Mouse (Mus musculus) ovary, adult 18-20 months (tissue): ENCODE data around the gene Pla2g6.

ENCODE experiments used
- DNase-seq: peaks from one replicate; pipeline ENCODE4 v3.0.0; 2022; ENCODE audit warnings: low spot score, mixed read lengths

The Pla2g6 gene

DNA sequence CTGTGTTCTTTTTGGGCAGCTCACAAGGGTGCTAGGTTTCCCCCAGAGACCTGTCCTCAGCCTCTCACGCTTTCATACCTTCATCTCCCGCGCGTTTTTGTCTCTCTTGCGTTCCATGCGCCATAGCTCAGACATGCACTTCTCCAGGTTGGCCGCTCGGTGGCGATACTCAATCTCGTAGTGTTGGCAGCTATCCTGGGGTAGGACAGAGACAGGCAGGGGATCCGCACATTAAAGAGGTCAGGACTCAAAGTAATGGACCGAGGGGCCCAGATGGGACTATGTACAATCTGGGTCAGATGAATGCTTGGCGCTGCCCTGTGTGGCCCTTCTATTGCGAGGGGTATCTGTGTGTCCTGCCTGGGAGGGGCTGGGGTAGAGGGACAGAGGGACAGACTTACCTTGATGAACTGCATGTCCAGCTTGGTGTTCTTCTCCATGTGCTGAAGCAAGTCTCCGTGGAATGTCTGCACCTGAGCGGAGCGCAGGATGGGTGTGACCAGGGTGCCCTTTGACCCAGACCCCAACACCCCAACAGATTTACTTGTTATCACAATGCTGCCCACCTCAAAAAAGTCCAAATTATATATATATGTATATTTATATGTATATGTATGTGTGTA, 57.0 kb downstream of the Pla2g6 start:
- no peak for DNase-seq

DNA sequence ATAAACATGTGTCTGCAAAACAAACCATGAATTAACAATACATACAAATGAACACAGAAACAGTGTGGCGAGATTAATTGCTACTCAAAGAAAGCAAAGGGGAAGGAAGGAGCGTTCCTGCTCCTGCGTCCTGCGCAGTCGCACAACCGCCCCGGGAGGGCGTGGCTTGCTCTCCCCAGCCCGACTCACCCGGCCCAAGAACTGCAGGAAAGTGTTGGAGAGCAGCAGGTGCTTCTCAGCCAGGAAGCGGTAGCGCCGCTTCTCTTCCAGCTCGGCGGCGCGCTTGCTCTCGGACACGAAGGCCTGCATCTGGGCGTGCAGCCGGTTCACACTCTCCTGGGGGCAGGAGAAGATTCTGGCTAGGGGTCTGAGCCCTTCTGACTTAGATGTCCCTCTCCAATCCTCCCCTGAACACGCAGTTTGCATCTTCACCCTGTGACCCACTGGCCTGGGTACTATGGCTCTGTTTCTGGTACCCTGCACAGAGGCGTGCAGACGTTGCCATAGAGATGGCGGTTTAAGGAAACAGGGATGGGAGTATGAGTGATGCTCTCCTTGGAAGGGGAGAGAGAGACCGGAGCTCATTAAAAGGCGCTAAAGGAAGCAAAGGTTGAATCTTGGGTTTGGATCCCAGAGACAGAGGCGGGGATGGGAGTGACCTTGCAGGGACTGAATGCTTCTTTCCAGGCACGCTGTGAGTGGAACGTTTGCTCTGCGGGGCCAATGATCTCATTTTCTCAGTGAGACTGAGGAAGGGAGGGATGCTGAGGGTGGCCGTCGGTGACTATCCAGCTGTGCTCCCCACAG, 57.7 kb downstream of the Pla2g6 start:
- DNase-seq: peak; percentile 56

DNA sequence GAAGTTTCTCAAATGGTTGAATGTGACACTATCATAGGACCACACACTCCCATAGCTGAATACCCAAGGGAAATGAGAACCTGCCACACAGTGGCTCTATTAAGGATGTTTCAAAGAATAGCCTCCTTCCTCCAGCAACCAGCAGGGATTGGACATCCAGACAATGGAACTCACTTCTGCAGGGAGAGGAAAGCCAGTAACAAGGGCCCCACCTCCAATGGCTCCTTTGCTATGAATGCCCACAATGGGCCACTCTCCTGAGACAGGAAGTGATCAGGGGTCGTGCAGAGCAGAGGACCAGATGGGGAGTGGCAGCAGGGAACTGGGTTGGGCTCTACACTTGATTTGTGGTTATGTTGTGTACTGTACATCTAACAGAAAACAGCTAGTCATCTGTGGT, 59.7 kb downstream of the Pla2g6 start:
- no peak for DNase-seq

DNA sequence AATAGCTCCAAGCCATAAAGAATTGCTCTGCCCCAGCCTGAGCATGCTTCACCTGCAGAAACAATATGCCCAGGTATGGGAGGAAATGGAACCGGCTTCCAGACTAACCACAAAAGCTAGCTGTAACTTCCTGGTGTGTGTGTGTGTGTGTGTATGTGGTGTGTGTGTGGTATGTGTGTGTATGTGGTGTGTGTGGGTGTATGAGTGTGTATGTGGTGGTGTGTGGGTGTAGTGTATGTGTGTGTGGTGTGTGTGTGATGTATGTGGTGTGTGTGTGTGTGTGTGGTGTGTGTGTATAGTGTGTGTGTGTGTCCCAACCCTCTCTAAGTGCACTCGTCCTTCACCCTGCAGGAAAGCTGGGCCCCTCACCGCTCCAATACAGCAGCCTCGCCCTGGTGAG, 62.8 kb downstream of the Pla2g6 start:
- DNase-seq: no peak

DNA sequence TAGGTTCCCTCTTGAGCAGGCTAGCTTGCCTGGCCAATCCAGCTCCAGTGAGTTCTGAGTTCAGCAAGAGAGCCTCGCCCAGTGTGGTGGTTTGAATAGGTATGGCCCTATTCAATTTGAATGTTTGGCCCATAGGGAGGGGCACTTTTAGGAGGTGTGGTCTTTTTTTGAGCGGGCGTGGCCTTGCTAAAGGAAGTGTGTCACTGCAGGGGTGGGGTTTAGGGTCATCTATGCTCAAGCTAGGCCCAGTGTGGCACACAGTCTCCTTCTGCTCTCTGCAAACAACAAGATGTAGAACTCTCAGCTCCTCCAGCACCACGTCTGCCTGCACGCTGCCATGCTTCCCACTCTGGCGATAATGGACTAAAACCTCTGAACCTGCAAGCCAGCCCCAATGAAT, 64.5 kb downstream of the Pla2g6 start:
- no peak for DNase-seq

DNA sequence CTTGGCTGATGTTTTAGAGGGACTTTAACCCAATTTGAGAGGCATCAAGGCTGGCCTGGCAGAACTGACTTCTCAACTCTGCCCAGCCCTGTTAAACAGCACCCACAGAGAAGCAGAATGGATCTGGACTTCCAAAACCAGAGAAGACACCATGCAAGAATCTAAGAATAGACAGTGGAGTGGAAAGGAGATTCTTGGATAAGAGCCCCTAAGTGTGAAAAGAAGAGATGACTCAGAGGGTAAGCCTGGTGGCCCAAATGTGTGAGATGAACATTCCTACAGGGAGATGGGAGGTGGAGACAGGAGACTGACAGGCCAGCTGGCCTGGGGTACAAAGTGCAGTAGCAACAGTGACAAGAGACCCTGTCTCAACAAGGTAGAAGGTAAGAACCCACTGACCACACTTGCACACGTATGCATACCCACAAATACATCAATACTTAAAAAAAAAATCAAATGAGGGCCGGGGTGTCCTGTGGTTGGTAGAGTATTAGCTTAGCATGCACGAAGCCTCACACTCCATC, 65.3 kb downstream of the Pla2g6 start:
- DNase-seq: no peak

DNA sequence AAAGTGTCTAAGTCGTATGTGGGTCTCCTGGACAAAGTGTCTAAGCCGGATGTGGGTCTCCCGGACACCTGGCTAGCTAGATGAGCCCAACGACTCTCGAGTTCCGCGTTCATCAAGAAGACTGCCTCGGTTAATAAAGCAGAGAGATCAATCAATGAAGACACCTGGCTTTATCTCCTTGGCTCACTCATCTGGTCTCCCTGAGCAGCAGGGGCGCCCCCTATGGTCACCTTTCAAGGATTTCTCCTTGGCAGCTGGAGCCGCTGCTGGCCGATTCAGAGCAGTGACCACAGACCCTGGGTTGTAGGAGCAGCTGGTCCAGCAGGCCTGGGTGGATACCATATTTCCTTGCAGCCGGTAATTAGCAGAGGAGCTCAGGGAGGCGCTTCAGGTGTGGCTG, 65.8 kb downstream of the Pla2g6 start:
- no peak for DNase-seq

DNA sequence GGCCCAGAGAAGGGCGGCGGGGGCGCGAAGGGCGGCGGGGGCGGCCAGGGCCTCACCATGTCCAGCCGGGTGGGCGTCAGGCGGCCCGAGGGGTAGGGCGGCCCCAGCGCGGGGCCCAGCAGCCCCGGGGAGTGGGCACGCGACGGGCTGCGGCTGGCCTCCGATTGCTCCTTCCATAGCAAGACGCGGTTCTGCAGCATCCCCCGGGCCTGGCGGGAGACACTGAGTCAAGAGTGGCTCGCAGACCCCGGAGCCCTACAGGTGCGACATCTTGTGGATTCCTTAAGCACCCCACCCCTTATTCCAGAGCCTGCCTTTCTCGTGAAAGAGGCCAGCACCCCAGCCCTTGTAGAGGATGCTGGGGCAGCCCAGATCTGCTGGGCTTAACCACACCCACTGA, 66.4 kb downstream of the Pla2g6 start:
- no peak for DNase-seq

DNA sequence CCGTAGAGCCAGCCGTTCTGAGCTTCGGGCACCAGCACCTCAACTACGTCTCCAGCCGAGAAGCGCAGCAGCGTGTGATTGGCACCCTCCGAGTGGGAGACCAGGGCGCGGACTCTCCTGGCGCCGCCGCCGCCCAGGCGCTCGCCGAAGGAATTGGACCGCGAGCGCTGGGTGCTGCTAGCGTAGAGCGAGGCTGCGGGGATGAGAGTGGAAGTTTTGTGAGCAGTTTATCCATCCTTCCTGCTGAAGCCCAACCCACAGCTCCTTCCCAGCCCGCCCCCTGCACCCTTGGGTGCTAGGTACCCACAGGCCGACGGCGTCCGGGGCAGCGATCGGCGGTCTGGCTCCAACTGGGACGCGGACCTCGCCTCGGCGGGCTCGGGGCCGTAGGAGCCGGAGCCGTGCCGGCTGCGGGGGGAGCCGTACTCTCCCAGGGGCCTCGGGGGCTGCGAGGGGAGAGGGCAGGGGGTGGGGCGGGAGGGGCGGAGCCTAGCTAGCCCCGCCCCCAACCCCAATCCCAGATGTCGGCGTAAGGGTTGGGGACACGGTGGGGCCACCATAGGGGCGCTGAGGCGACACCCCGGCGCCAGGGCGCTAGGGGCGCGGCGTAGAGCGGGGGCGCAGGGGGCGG, 67.0 kb downstream of the Pla2g6 start:
- DNase-seq: no peak

DNA sequence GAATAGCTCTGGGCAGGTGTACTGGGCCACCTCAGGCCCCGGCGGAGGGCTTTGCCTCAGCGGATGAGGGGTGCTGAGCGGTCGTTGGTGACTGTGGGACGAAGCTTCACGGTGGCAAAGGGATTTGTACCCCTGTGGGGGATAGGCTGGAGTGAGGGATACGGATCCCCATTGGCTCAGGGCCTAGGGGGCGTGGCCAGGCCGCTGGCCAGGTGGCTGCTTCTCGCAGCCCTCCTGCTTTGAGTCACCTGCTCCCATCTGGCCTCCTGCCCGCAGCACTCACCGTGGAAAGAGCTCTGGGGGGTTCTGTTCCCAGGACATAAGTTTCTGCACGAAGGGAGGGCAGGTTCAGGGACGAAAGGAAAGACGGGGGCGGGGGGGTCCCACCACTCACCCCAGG, 69.7 kb downstream of the Pla2g6 start:
- DNase-seq: no peak

DNA sequence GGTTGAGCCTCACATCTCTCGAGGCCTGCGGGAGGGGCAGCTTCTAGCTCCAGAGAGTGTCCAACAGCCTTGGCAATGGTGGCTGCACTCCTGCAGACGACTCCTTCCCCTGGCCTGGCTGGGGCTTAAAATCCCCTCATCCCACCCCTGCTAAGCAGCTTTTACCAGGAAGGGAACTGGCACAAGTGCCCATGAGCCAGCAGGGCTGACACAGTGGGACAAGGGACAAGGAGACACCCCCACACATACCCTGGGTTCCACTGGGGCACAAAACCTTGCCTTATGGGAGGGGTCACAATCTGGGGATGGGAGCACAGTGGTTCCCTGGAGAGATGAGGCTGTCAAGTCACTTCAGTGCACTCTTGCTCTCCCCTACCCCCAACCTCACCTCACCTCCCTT, 73.5 kb downstream of the Pla2g6 start, which contains the start of gene Slc16a8:
TSS of gene Slc16a8 (minus strand) at position 101 of the 400 bp plus-strand sequence.
- no peak for DNase-seq

DNA sequence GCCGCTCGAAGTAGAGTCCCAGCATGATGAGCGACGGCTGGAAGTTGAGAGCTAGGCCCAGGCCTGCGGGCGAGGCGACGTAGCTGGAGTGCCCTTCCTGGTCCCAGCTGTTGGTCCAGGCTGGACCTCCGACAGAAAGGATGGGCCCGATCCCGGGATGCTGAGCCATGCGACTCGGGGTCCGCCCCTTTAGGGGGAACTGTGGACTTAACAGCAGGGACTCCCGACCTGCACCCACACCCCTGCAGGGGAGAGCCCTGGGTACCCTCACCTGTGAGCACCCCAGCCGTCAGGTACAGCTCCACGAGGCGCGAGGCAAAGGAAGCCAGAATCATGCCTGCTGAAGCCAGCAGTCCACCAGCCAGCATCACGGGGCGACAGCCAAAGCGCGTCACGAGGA, 75.6 kb downstream of the Pla2g6 start:
- no peak for DNase-seq

DNA sequence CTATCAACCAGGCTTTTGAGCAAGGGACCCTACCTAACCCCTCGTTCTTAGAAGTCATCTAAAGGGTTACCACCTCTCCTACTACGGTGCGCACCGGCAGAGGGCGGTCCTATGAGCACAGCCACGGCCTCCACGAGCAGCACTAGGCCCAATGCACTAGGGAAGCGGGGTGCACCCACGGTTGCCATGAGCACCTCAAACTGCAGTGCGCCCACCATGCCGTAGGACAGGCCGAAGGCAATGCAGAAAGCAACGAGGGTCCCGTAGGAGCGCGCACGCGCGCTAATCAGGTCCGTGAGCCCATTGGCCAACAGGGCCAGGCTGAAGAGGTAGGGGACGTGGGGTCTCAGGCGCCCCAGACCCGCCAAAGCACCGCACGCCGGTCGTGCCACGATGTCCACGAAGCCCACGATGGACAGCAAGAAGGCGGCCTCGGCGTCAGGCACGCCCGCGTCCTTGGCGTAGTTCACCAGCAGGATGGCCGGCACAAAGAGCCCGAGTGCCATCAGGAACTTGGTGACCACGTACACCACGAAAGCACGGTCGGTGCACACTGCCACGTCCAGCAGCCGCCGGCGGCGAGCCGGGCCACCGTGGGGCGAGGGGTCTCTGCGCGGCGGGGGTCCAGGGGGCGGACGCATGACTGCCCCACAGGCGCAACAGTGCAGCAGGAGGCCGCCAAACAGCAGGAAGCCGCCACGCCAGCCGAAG, 76.3 kb downstream of the Pla2g6 start:
- DNase-seq: no peak

DNA sequence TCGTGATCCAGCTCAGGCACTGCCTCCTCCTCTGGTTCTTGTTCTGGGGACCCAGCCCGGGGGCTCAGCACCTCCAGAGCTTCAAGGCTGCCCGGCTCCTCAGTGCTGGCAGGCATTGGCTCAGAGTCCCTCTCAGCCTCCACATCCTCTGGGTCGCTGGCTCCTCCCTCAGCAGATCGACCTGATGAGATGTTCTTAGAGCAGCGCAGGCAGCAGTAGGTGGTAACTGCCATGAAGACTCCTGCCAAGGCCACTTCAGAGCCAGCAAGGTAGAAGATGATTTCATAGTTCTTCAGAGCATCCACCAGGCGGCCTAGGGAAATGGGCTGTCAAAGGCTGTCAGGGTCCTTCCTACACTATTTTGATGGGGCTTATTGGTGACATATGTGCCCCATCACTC, 77.0 kb downstream of the Pla2g6 start:
- no peak for DNase-seq

DNA sequence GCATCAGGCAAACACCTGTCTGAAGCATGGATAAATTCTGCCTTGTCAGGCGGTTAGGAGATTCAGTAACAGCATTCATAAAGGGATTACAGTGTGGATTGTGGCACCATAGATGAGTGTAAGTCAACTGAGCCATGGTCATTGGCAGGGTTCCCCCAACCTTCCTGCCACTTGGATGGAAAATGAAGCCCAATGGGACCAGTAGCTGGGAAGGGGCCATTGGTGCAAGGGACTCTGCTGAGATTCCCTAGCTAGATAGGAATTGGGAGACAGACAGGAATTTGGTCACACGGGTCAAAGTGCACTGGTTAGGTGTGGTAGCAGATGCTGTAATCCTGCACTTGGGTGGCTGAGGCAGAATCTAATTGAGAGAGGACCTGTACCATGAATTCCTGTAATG, 78.0 kb downstream of the Pla2g6 start:
- DNase-seq: no peak

DNA sequence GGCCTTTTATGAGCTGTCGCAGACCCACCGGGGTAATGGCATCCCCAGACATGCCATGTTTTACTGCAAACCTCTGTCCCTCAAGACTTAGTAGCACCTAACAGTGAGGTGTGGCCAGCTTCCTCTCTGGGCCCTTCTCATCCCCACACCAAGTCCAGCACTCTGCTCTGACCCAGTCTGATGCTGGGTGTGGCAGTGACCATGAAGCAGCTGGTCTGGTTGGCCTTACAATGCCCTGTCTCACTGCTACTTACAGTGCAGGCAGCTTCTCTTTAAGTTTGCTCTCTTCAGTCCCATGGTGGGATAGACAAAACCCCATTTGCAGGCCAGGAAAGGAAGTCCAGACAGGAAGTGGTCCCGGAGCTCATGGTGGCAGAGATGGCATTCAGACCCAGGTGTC, 82.9 kb downstream of the Pla2g6 start:
- DNase-seq: no peak

DNA sequence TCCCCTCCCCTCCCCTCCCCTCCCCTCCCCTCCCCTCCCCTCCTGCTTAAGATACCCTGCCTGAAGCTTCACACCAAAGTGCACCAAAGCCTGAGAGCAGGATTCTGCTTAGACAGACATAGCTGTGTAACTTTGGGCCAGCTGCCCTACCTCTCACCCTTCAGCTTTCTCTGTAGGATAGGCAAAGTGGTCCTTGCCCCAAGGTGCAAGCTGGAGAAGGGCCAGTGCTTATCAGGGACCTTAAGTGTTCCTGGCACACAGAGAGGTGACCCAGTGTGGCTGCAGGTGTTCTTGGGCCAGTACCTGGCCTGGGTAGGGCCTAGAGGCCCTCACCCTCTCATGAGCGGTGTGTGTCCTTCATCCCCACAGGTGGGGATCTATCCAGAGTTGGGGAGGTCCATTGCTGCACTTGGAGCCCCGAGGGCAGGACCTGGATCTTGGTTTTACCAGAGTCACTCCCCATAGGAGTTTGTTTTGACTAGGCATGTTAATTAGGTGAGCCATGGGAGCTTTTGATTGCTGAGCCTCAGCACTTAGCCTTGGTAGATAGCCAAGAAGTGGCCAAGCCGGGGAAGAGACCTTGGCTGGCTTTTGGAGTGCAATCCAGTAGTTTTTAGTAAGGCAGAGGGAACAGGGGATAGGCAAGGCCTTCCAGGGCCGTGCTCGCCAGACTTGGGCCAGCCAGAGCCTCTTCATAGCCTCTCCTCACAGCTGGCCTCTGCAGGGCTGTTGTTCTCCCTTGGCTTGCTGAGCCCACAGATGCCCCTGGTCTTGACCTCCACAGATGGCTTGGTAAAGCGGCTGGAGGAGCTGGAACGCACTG, 83.9 kb downstream of the Pla2g6 start:
- DNase-seq: peak; percentile 80

DNA sequence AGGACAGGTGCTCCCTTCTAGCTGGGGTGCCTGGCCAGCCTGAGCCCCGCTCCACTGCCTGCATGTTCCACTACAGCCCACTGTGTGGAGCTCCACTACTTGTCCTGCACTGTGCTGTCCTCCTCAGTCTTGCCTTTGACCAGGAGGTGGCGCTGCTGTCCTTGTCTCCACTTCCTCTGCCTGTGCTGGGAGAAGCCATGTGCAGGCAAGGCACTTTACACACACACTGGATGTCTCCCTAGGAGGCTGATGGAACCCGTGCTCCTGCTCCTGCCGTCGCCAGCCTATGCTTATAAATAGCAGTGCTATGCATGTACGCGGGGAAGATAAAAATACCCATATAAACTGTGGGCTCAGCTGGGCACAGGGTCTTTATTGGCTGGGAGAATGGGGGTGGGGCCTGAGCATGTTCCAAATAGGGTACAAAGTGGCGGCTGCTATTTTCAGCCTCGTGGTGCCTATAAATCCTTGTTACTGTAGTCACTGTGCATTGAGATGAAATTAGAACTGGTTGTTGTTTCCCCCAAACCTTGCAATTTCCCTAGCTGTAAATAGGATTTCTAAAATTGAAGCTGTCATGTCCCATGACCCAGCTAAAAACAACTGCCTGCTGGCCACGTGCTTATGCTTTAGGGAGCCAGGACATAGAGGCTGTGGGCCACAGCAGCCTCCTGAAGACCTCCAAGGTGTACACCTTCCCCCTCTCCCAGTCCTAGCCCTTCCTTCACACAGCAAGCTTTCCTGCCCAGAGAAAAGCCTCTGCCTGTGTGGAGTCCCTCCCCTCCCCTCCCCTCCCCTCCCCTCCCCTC, 84.8 kb downstream of the Pla2g6 start:
- DNase-seq: peak; percentile 90

DNA sequence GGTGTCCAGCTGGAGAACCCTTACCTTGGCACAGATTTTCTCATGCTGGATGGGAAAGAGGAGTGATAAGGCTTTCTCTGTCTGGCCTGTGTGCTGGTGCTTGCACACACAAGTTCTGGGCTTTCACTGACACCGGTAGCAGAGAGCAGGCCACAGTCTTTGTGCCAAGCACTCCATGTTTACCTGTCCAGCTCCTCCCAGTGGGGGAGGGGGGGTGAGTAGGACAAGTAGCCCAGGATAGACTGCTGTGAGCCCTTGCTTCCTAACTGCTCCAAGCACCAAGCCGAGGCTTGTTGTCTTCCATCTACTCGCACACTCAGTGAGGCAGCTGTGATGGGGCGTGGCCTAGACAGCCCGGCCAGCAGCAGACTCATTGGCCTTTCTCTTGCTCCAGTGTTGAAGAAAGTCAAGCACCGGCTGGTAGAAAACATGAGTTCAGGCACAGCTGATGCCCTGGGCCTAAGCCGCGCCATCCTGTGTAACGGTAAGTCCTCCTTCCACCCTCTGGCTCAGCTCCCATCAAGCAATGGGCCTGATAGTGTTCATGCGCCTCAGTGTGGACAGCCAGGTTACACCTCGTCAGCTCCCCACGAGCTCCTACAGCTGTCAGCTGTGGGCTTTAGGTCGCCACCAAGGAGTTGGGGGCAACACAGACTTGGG, 85.5 kb downstream of the Pla2g6 start:
- no peak for DNase-seq

DNA sequence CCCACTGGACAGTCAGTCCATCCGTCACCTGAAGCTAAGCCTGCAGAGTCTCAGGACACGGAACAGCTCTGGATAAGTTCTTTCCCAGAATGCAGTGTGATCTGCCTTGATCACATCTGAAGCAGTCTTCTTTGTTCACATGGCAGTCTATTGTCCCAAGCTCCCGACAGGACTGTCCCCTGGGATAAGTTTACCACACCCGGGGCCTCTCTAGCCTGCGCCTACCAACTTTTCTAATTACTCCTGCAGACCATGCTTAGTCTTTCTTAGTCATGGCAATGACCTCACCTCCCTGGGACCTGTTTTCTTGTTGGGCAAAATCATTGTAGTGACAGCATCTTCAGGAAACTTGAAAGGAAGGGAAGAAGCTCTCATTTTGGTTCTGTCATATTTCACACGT, 90.2 kb downstream of the Pla2g6 start:
- no peak for DNase-seq
